Mouse (Mus musculus) myocyte (in vitro differentiated cells): Measurements from ENCODE around the gene Erich3.

Experiments used
- E2F4 ChIP-seq: IDR thresholded peaks from one replicate; pipeline ENCODE4 v1.6.1; 2011; ENCODE audit warnings: mild to moderate bottlenecking, control low read depth, moderate library complexity; ENCODE audit not compliant: insufficient read depth
- POLR2A ChIP-seq: IDR thresholded peaks from one replicate; pipeline ENCODE4 v1.6.1; 2011; ENCODE audit warnings: low read depth, mild to moderate bottlenecking, control low read depth, moderate library complexity; ENCODE audit not compliant: insufficient read length
- POLR2AphosphoS2 ChIP-seq: IDR thresholded peaks from one replicate; pipeline ENCODE4 v1.6.1; 2011; ENCODE audit warnings: low read depth, control low read depth; ENCODE audit not compliant: insufficient read length
- SRF ChIP-seq: IDR thresholded peaks from one replicate; pipeline ENCODE4 v1.6.1; 2011; ENCODE audit warnings: low read depth; ENCODE audit not compliant: control insufficient read depth, insufficient read length
- TCF12 ChIP-seq: IDR thresholded peaks from one replicate; pipeline ENCODE4 v1.6.1; 2011; ENCODE audit warnings: mild to moderate bottlenecking, control low read depth; ENCODE audit not compliant: poor library complexity, insufficient read depth, severe bottlenecking
- USF1 ChIP-seq: IDR thresholded peaks from one replicate; pipeline ENCODE4 v1.6.1; 2011; ENCODE audit warnings: low read depth, mild to moderate bottlenecking, control low read depth, moderate library complexity

DNA sequence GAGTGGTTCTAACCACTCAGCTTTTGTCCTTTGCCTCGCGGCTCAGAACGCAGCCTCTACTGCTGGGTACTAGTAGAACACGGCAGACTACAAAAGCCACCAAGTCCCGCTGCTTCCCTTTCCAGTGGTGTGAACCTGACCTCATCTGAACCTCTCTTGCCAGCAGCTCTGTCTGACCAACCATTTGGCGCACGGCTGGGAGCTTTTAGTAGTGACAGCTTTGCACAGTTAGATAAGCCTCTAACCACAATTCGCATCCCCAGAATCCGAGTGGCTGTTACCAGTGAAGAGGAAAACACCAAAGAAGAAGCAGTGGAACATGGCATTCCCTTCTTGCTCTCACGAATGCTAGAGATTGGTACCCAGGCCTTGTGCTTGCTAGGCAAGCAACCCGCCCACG is 8.8 kb upstream of the Erich3 start:
- TF ChIP-seq POLR2A (no peak), TCF12 (no peak), E2F4 (no peak), POLR2AphosphoS2 (no peak), SRF (no peak), USF1 (no peak)
